Mouse (Mus musculus) urinary bladder, postnatal 25 days (tissue): ENCODE results near the gene Mprip.

Experiments
- DNase-seq: peaks from one replicate; pipeline ENCODE4 v3.0.0; 2022; ENCODE audit warnings: low spot score

Gene Mprip

GRCm38 (mm10) chr11:59804409-59805110 is 143.5 kb downstream of the Mprip start:
- no peak for DNase-seq

- DNase-seq, result no peak
These were observed 144.2 kb downstream of the Mprip start for GRCm38 (mm10) chr11:59805256-59805655.

DNA sequence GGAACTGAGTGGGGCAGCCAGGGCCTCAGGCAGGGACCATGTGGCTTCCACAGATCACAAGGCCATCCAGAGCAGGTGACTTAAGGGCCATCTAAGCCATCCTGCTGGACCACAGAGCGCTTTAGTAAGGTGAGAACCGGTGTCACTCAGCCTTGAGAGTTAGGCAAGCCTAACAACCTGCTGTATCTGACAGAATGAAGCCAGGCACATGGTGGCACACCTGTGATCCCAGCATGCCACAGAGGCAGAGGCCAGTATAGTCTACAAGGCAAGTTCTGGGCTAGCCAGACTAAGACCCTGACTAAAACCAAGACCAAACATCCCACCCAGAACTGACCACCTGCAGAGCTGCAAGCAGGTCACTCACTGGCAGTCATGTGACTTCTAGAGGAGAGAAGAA is 144.6 kb downstream of the Mprip start:
- no peak for DNase-seq

- no peak for DNase-seq
These were observed 147.3 kb downstream of the Mprip start for GRCm38 (mm10) chr11:59808170-59808960.

DNA sequence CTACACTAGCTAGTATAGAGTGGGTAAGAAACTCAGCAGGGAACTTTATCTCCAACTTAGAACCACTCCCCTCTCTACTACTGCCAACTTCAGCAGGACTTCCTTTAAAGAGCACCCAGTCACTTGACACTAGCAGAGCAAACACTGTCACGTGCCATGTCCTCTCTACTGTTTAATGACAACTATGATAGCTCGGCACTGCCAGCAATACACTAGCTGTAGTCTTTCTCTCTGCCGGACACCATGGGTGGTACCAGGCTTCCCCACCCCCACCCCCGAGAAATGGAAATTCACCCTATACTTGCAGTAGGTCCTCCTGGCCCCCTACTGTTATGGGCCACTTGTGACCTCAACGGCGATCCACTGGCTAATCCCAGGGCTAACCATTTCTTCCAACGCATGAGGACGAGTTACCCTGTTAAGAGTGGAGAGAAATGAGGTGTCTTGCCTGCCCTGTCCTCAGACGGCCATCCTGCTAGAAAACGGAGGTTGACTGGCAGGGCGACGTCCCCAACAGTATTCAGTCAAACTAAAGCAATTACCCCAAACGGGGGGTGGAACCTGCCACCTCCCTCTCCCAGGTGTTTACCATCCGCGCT is 148.1 kb downstream of the Mprip start:
- no peak for DNase-seq

- DNase-seq, result peak; percentile 74
These were observed 148.8 kb downstream of the Mprip start, which contains the start of gene Flcn for GRCm38 (mm10) chr11:59809670-59810474. Gene Flcn, minus strand, starts transcription at chr11:59810016.

- no peak for DNase-seq
These were observed 149.5 kb downstream of the Mprip start for GRCm38 (mm10) chr11:59810480-59811158.

DNA sequence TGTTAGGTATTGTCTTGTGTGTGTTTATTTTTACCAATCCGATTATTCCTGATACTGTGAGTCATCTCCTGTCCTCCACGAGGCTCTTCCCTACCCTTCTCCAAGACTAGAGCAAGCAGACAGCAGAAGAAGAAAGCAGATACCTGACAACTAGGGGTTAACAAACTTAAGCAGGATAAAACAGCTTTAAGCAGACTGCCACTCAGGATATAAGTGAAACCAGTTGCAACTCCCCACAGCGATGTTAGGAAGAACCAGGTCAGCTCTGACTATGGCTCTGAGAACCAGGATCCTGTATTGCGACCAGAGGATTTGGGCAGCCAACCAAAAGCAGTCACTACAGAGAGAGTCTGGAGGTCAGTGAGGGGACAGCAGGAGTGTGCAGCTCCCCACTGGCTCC is 150.1 kb downstream of the Mprip start:
- DNase-seq, result no peak

GRCm38 (mm10) chr11:59813276-59813675 is 152.2 kb downstream of the Mprip start:
- no peak for DNase-seq

GRCm38 (mm10) chr11:59814311-59814710 is 153.2 kb downstream of the Mprip start:
- no peak for DNase-seq

- no peak for DNase-seq
These were observed 153.8 kb downstream of the Mprip start for GRCm38 (mm10) chr11:59814936-59815335.

DNA sequence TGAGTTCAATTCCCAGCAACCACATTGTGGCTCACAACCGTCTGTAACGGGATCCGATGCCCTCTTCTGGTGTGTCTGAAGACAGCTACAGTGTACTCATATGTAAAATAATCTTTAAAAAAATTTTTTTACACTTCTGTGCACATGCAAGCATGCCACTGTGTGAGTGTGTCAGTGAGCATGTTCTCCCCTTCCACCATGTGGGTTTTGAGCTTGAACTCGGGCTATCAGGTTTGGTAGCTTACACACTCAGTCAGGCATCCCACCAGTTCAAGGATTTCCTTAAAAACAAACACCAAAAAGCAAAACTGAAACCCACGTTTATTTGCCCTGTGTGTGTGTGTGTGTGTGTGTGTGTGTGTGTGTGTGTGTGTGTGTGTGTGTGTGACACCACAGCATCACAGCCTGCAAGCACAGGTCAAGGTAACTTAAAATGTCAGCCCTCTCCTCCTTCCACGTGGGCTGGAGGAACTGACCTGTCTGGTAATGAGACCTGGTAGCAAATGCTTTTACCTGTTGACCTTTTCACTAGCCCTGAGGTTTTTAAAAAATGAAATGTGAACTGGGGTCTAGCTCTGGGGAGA is 154.5 kb downstream of the Mprip start:
- DNase-seq, result no peak

GRCm38 (mm10) chr11:59817916-59818315 is 156.8 kb downstream of the Mprip start:
- no peak for DNase-seq

DNA sequence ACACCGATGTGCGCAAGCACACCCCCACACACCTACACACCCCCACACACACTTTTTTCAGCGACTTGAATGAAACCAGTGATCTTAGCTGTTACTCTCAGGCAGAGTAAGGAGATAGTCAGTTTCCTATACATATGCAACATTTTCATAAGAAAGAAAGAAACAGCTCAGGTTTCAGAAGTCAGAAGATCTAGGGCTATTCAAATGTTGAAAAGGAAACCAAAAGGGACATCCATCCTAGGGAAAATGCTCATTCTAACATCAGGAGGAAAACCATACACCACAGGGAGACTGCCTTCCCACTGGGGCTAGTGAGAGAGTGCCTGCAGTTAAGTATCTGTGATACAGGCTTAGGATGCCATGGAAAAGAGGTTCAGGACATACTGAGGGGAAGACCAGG is 160.5 kb downstream of the Mprip start:
- DNase-seq, result no peak
